Mouse (Mus musculus): ENCODE measurements around the gene Palm2.

- no peak for TF ChIP-seq USF1 (IDR thresholded peaks at IDR 0.05; ENCODE audit: low read depth)
- no peak for TF ChIP-seq REST (IDR thresholded peaks at IDR 0.05; ENCODE audit: insufficient read depth, insufficient read length)
- TF ChIP-seq POLR2AphosphoS2 (IDR thresholded peaks at IDR 0.05; ENCODE audit: insufficient read length, low read depth): no peak
These were observed 281.8 kb downstream of the Palm2 start for GRCm38 (mm10) chr4:57715849-57716248.

All from myocyte (in vitro differentiated cells).